Mouse (Mus musculus) liver, postnatal 0 days (tissue): ENCODE results near the gene Radil.

ENCODE experiments used
- CTCF ChIP-seq: sonication (generic); IDR thresholded peaks from 2 replicates; pipeline ENCODE4 v1.5.1; 2016; ENCODE audit warnings: antibody characterized with exemption, low read depth
- EP300 ChIP-seq: IDR thresholded peaks from 2 replicates; pipeline ENCODE4 v1.6.1; 2016; ENCODE audit warnings: antibody characterized with exemption, low read depth, mild to moderate bottlenecking

GRCm38 (mm10) chr5:142547066-142547465, 3.8 kb downstream of the Radil start:
- TF ChIP-seq EP300 (no peak), CTCF (no peak)
